ENCODE assay signal across 9 mouse cellular contexts in genomic region chr2:174300666-174301065, GRCm38 (mm10). TPM values are rescaled to one million over a fixed set of nuclear protein-coding genes. Genes with fewer than 3 reads are reported as not detected.
DNase-seq lines count a peak whose midpoint lies in the region; ATAC-seq lines count a peak whose summit lies in the region.
"Had no signal": no experiment of that assay in that cellular context is flagged by ENCODE, and none has a peak within 500 bp of the region (broad histone marks: within the 10 kb centered on the region; RNA-seq: fewer than 3 reads in every experiment).

No protein-coding gene starts in this region.

- DNase-seq in heart, postnatal 14 days: no peak
- peak; percentile 46 for DNase-seq in R1 (ENCODE audit: low read depth, low spot score)
- DNase-seq in midbrain, embryonic 11.5 days (ENCODE audit: low spot score, missing footprints): no peak
- DNase-seq in right cerebral cortex, postnatal 14 days: no peak
- DNase-seq in ovary, postnatal 14 days (ENCODE audit: low spot score): no peak
- DNase-seq in Muller cell, postnatal 12 days (ENCODE audit: inconsistent ontology term): no peak
- DNase-seq: kidney, adult 11 months had no signal

- ATAC-seq in heart, embryonic 13.5 days (ENCODE audit: extremely low read depth, insufficient number of reproducible peaks, low FRiP score, low TSS enrichment): no peak
- ATAC-seq in hindbrain, embryonic 12.5 days (ENCODE audit: low FRiP score): no peak
- no peak for ATAC-seq in midbrain, embryonic 11.5 days (ENCODE audit: low FRiP score)

- H3K9ac ChIP-seq in heart, embryonic 13.5 days: peak overlapping the region; percentile 25; the same call in 1 of the 2 replicates
- H3K9ac ChIP-seq in hindbrain, embryonic 12.5 days: no peak overlapping the region
- H3K9ac ChIP-seq in midbrain, embryonic 11.5 days (ENCODE audit: low read length): no peak overlapping the region

- H3K4me1 ChIP-seq in heart, embryonic 13.5 days: peaks cover 25% of the 10 kb centered on the region
- H3K4me1 ChIP-seq in hindbrain, embryonic 12.5 days: peaks cover 32% of the 10 kb centered on the region
- peaks cover 3% of the 10 kb centered on the region for H3K4me1 ChIP-seq in midbrain, embryonic 11.5 days (ENCODE audit: control insufficient read depth, insufficient read depth, low read length)

- no peak overlapping the region for H3K27ac ChIP-seq in heart, embryonic 13.5 days (replicated peaks)
- H3K27ac ChIP-seq in hindbrain, embryonic 12.5 days: no peak overlapping the region
- H3K27ac ChIP-seq in midbrain, embryonic 11.5 days (ENCODE audit: low read depth, low read length): no peak overlapping the region

- H3K4me3 ChIP-seq in heart, embryonic 13.5 days: peak overlapping the region; percentile 45
- H3K4me3 ChIP-seq in hindbrain, embryonic 12.5 days: peak overlapping the region; percentile 25
- peak overlapping the region; percentile 25 for H3K4me3 ChIP-seq in midbrain, embryonic 11.5 days (ENCODE audit: low read depth, low read length)

- intact Hi-C loops in heart, postnatal 14 days (cut with DNase I): no loop called here

- WGBS in heart, embryonic 13.5 days: 54% methylated on average over 22 of the region's 22 CpGs
- 64% methylated on average over 22 of the region's 22 CpGs for WGBS in hindbrain, embryonic 12.5 days
- 51% methylated on average over 22 of the region's 22 CpGs for WGBS in midbrain, embryonic 11.5 days

- H3K27me3 ChIP-seq in heart, embryonic 13.5 days (replicated peaks): peaks cover 47% of the 10 kb centered on the region
- peaks cover 45% of the 10 kb centered on the region for H3K27me3 ChIP-seq in hindbrain, embryonic 12.5 days
- H3K27me3 ChIP-seq in midbrain, embryonic 11.5 days (ENCODE audit: control insufficient read depth, insufficient read depth, low read length): peaks cover 33% of the 10 kb centered on the region

- H3K9me3 ChIP-seq in heart, embryonic 13.5 days: peaks cover 56% of the 10 kb centered on the region
- peaks cover 55% of the 10 kb centered on the region for H3K9me3 ChIP-seq in hindbrain, embryonic 12.5 days (replicated peaks)
- H3K9me3 ChIP-seq in midbrain, embryonic 11.5 days (ENCODE audit: control insufficient read depth, low read length): peaks cover 15% of the 10 kb centered on the region

- H3K4me2 ChIP-seq in heart, embryonic 13.5 days: peak overlapping the region; percentile 69
- H3K4me2 ChIP-seq in hindbrain, embryonic 12.5 days (replicated peaks): peak overlapping the region; percentile 51
- peak overlapping the region; percentile 52 for H3K4me2 ChIP-seq in midbrain, embryonic 11.5 days

- no peaks in the 10 kb centered on the region for H3K36me3 ChIP-seq in heart, embryonic 13.5 days
- peaks cover 7% of the 10 kb centered on the region; the same call in 1 of the 2 replicates for H3K36me3 ChIP-seq in hindbrain, embryonic 12.5 days
- no peaks in the 10 kb centered on the region for H3K36me3 ChIP-seq in midbrain, embryonic 11.5 days (ENCODE audit: control insufficient read depth, insufficient read depth, low read length)

RNA-seq across cellular contexts. Expression of gene Gnas, which starts 16.5 kb away (rescaled TPM):
- polyA plus RNA-seq in heart, embryonic 13.5 days (2015; fragmentation: Nextera tagmentation; extraction: Ambion mirVana): 1,244 and 1,252 TPM in 2 replicates
- total RNA-seq in heart, postnatal 14 days (2021): 1,000 to 10,000 TPM; 1,353 to 1,383 TPM
- 1,701 and 1,752 TPM in 2 replicates for polyA plus RNA-seq in hindbrain, embryonic 12.5 days (2016; fragmentation: Nextera tagmentation; extraction: Ambion mirVana)
- polyA plus RNA-seq in midbrain, embryonic 11.5 days (2014; fragmentation: Nextera tagmentation; extraction: Ambion mirVana): 1,087 and 1,162 TPM in 2 replicates

RNA-seq across cellular contexts. Expression of gene Gm20721, which starts 45.8 kb away (rescaled TPM):
- 16.0 and 26.6 TPM in 2 replicates for polyA plus RNA-seq in heart, embryonic 13.5 days (2015; fragmentation: Nextera tagmentation; extraction: Ambion mirVana)
- 1 to 10 TPM; 1.7 to 1.8 TPM for total RNA-seq in heart, postnatal 14 days (2021)
- polyA plus RNA-seq in hindbrain, embryonic 12.5 days (2016; fragmentation: Nextera tagmentation; extraction: Ambion mirVana): 13.7 and 14.5 TPM in 2 replicates
- 9.5 and 15.7 TPM in 2 replicates for polyA plus RNA-seq in midbrain, embryonic 11.5 days (2014; fragmentation: Nextera tagmentation; extraction: Ambion mirVana)
